Mouse (Mus musculus) MEL (cell line): ENCODE measurements around the gene Phlda1.

Experiments used
- CTCF ChIP-seq, 3 experiments: IDR thresholded peaks in 2 of 3; conservative IDR thresholded peaks in 1 of 3; 2 replicates each; pipeline ENCODE4 v1.5.1; 2011 to 2012; ENCODE audit warnings: low read length in 3 of 3, low read depth in 2 of 3, mild to moderate bottlenecking in 2 of 3, improper control_type of control experiment in 1 of 3, inconsistent platforms in 1 of 3, mixed read lengths in 1 of 3, moderate library complexity in 1 of 3; ENCODE audit not compliant: control insufficient read depth in 1 of 3, insufficient read depth in 1 of 3, poor library complexity in 1 of 3, severe bottlenecking in 1 of 3
- EP300 ChIP-seq, 2 experiments: IDR thresholded peaks; 2 replicates each; pipeline ENCODE4 v1.6.1; 2011; ENCODE audit warnings: improper control_type of control experiment in 2 of 2, low read length in 2 of 2, low read depth in 1 of 2, mild to moderate bottlenecking in 1 of 2
- GATA1 ChIP-seq: IDR thresholded peaks from 2 replicates; pipeline ENCODE4 v1.6.1; 2011; ENCODE audit warnings: low read depth, low read length, improper control_type of control experiment
- NRF1 ChIP-seq: IDR thresholded peaks from 2 replicates; pipeline ENCODE4 v1.6.1; 2014; ENCODE audit warnings: low read depth, mild to moderate bottlenecking, inconsistent platforms, low read length, improper control_type of control experiment, moderate library complexity; ENCODE audit not compliant: poor library complexity, insufficient read depth, severe bottlenecking
- POLR2A ChIP-seq, 2 experiments: IDR thresholded peaks; 2 replicates each; pipeline ENCODE4 v1.6.1; 2011 to 2012; ENCODE audit warnings: low read length in 2 of 2, mild to moderate bottlenecking in 2 of 2, control low read depth in 1 of 2, improper control_type of control experiment in 1 of 2, low read depth in 1 of 2, moderate library complexity in 1 of 2; ENCODE audit not compliant: control insufficient read depth in 1 of 2, insufficient read depth in 1 of 2, poor library complexity in 1 of 2
- POLR2AphosphoS2 ChIP-seq: IDR thresholded peaks from 2 replicates; pipeline ENCODE4 v1.6.1; 2011; ENCODE audit warnings: low read length, improper control_type of control experiment
- TAL1 ChIP-seq: IDR thresholded peaks from 2 replicates; pipeline ENCODE4 v1.6.1; 2012; ENCODE audit warnings: mild to moderate bottlenecking, inconsistent platforms, low read length, moderate library complexity, mixed read lengths
- UBTF ChIP-seq: IDR thresholded peaks from 2 replicates; pipeline ENCODE4 v1.6.1; 2012; ENCODE audit warnings: low read depth, mild to moderate bottlenecking, inconsistent platforms, low read length, improper control_type of control experiment, moderate library complexity, borderline replicate concordance; ENCODE audit not compliant: insufficient read depth
- USF1 ChIP-seq: IDR thresholded peaks from 2 replicates; pipeline ENCODE4 v1.6.1; 2014; ENCODE audit warnings: low read depth, mild to moderate bottlenecking, inconsistent platforms, low read length, improper control_type of control experiment, moderate library complexity

DNA sequence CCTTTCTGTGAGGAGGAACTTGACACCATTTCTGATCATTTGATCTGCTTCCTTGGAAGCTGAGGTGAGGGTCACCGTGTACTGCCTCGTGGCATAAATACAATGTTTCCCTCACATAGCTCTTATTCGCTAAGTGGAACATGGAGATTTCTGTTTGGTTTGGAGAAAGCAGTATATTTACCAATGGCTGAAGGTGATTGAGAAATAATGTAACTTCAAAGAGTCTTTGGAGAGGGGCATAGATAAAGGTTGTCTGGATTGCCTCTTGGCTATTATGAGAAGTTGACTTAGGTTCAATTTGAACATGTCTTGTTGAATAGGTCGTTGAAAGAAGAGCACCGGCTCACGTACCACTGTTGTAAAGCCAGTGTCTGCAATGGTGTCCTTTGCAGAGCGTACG is 28.6 kb downstream of the Phlda1 start:
- TF ChIP-seq POLR2AphosphoS2 = no peak
- TF ChIP-seq CTCF (IDR thresholded peaks at IDR 0.05 in 2 of 3, conservative IDR thresholded peaks at IDR 0.05 in 1 of 3; ENCODE audit: control insufficient read depth in 1 of 3, insufficient read depth in 1 of 3, low read depth in 2 of 3, low read length in 3 of 3, poor library complexity in 1 of 3, severe bottlenecking in 1 of 3) = no peak
- TF ChIP-seq USF1 = no peak
- no peak for TF ChIP-seq NRF1
- no peak for TF ChIP-seq GATA1
- no peak for TF ChIP-seq POLR2A (IDR thresholded peaks at IDR 0.05; ENCODE audit: control insufficient read depth in 1 of 2, insufficient read depth in 1 of 2, low read depth in 1 of 2, low read length in 2 of 2, poor library complexity in 1 of 2)
- no peak for TF ChIP-seq TAL1
- no peak for TF ChIP-seq EP300 (IDR thresholded peaks at IDR 0.05; ENCODE audit: low read depth in 1 of 2, low read length in 2 of 2)
- no peak for TF ChIP-seq UBTF
